ENCODE assay signal across 9 mouse cellular contexts in the genomic region with DNA sequence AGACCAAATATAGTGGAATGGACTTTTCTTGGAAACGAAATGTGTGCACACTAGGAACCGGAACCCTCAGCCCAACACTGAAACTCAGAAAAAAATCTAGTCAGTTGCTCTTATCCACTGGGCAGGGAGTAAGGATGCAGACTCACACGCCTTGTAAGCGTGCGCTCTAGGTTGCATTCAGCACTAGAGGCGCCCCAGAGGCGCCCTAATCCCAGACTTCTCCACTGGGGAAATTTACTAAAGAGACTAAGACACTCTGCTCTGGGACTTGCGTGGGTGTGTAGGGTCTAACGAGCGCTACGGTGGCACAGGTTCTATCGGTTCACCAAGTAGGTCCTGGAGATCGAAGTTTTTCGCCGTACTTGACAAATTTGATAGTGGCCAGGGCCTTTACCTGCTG. TPM values are rescaled to one million over a fixed set of nuclear protein-coding genes. Genes with fewer than 3 reads are reported as not detected.
DNase-seq lines count a peak whose midpoint lies in the region; ATAC-seq and TF ChIP-seq lines count a peak whose summit lies in the region.
"Had no signal": no experiment of that assay in that cellular context is flagged by ENCODE, and none has a peak within 500 bp of the region (broad histone marks: within the 10 kb centered on the region; RNA-seq: fewer than 3 reads in every experiment).

No protein-coding gene starts in this region.

- H3K27me3 ChIP-seq in liver, embryonic 13.5 days: peaks cover 84% of the 10 kb centered on the region

- no peak for DNase-seq in left cerebral cortex, adult 2 months (ENCODE audit: extremely low spot score in 1 of 2, low spot score in 2 of 2)
- DNase-seq in left cerebral cortex, postnatal 36 days (ENCODE audit: low spot score in 2 of 2): no peak
- peak; percentile 55 for DNase-seq in forelimb bud, embryonic 11.5 days (ENCODE audit: low read depth, low spot score)
- no peak for DNase-seq in liver, embryonic 13.5 days
- DNase-seq in skeletal muscle tissue, adult 2 months (ENCODE audit: low read depth, low spot score): peak; percentile 33
- DNase-seq in layer of hippocampus, adult 11-12 months (ENCODE audit: low spot score): no peak
- no peak for DNase-seq in right cerebral cortex, postnatal 14 days
- no peak for DNase-seq in cerebellum, adult 9-10 months

- no peak overlapping the region for H3K9ac ChIP-seq in liver, embryonic 13.5 days

- 7% methylated on average over 15 of the region's 15 CpGs for WGBS in liver, embryonic 13.5 days (ENCODE audit: insufficient replicate concordance)

- peak overlapping the region; percentile 81; the same call in 1 of the 2 replicates for H3K4me3 ChIP-seq in left cerebral cortex, adult 2 months
- peak overlapping the region; percentile 59; the same call in 1 of the 2 replicates for H3K4me3 ChIP-seq in liver, embryonic 13.5 days (replicated peaks)

- peak; percentile 46 for TF ChIP-seq CTCF in left cerebral cortex, adult 2 months (IDR thresholded peaks at IDR 0.05)

- H3K9me3 ChIP-seq in liver, embryonic 13.5 days (replicated peaks): no peaks in the 10 kb centered on the region

- intact Hi-C loops in left cerebral cortex, adult 2 months (cut with DNase I): no loop called here
- intact Hi-C loops in left cerebral cortex, postnatal 36 days (cut with DNase I): no loop called here

- no peak for ATAC-seq in liver, embryonic 13.5 days (ENCODE audit: low read depth)

- H3K36me3 ChIP-seq in liver, embryonic 13.5 days: no peaks in the 10 kb centered on the region

- H3K27ac ChIP-seq in left cerebral cortex, adult 2 months: no peak overlapping the region
- H3K27ac ChIP-seq in liver, embryonic 13.5 days: no peak overlapping the region
- H3K27ac ChIP-seq: macrophage had no signal

- peaks cover 13% of the 10 kb centered on the region; the same call in 1 of the 2 replicates for H3K4me1 ChIP-seq in liver, embryonic 13.5 days (replicated peaks)

- peak overlapping the region; percentile 70 for H3K4me2 ChIP-seq in liver, embryonic 13.5 days

RNA-seq across cellular contexts. Expression of a gene that starts 0.6 kb away (rescaled TPM):
- 10 to 100 TPM; 16.7 to 21.0 TPM for total RNA-seq in left cerebral cortex, adult 2 months (2021)
- 10 to 100 TPM; 18.9 to 19.6 TPM for total RNA-seq in left cerebral cortex, postnatal 36 days (2021)
- 0.86 and 1.1 TPM in 2 replicates for polyA plus RNA-seq in liver, embryonic 13.5 days (2015; fragmentation: Nextera tagmentation; extraction: Ambion mirVana)

RNA-seq across cellular contexts. Expression of a gene that starts 19.4 kb away (rescaled TPM):
- 10 to 100 TPM; 13.5 to 14.7 TPM for total RNA-seq in left cerebral cortex, adult 2 months (2021)
- 10 to 100 TPM; 12.0 to 13.6 TPM for total RNA-seq in left cerebral cortex, postnatal 36 days (2021)
- 13.0 and 15.2 TPM in 2 replicates for polyA plus RNA-seq in liver, embryonic 13.5 days (2015; fragmentation: Nextera tagmentation; extraction: Ambion mirVana)

RNA-seq across cellular contexts. Expression of a gene that starts 19.7 kb away (rescaled TPM):
- total RNA-seq in left cerebral cortex, adult 2 months (2021): 10 to 100 TPM; 16.6 to 17.7 TPM
- 10 to 100 TPM; 15.6 to 16.3 TPM for total RNA-seq in left cerebral cortex, postnatal 36 days (2021)
- 0.78 and 1.2 TPM in 2 replicates for polyA plus RNA-seq in liver, embryonic 13.5 days (2015; fragmentation: Nextera tagmentation; extraction: Ambion mirVana)

RNA-seq across cellular contexts. Expression of a gene that starts 41.1 kb away (rescaled TPM):
- total RNA-seq in left cerebral cortex, adult 2 months (2021): not detected
- not detected for total RNA-seq in left cerebral cortex, postnatal 36 days (2021)
- not detected in 2 replicates for polyA plus RNA-seq in liver, embryonic 13.5 days (2015; fragmentation: Nextera tagmentation; extraction: Ambion mirVana)
- polyA plus RNA-seq: macrophage had no signal

RNA-seq across cellular contexts. Expression of a gene that starts 45.1 kb away (rescaled TPM):
- under 1 TPM; 0.23 to 0.56 TPM for total RNA-seq in left cerebral cortex, adult 2 months (2021)
- under 1 TPM; 0.23 to 0.30 TPM for total RNA-seq in left cerebral cortex, postnatal 36 days (2021)
- polyA plus RNA-seq in liver, embryonic 13.5 days (2015; fragmentation: Nextera tagmentation; extraction: Ambion mirVana): not detected in 2 replicates

Comparison
In these comparisons a context has a peak if more than half of its experiments do, and no peak if none do; other contexts are left out.
1. DNase-seq: peak in forelimb bud, embryonic 11.5 days (single experiment) and skeletal muscle tissue, adult 2 months (single experiment); none in left cerebral cortex, adult 2 months (0 of 2), left cerebral cortex, postnatal 36 days (0 of 2), liver, embryonic 13.5 days (single experiment), layer of hippocampus, adult 11-12 months (single experiment), right cerebral cortex, postnatal 14 days (single experiment) and cerebellum, adult 9-10 months (single experiment).